Mouse (Mus musculus): ENCODE results near the gene Dusp12.

Dusp12 gene

GRCm38 (mm10) chr1:170861671-170862434 is 23.5 kb downstream of the Dusp12 start:
- no peak for DNase-seq

- no peak for DNase-seq
These were observed 26.5 kb downstream of the Dusp12 start for GRCm38 (mm10) chr1:170858872-170859271.

GRCm38 (mm10) chr1:170857369-170857768 is 28.0 kb downstream of the Dusp12 start:
- peak; percentile 24 to 42 for DNase-seq

- DNase-seq = no peak
These were observed 30.1 kb downstream of the Dusp12 start for GRCm38 (mm10) chr1:170855056-170855760.

GRCm38 (mm10) chr1:170853604-170854003 is 31.7 kb downstream of the Dusp12 start:
- no peak for DNase-seq

- DNase-seq = no peak
These were observed 34.4 kb downstream of the Dusp12 start for GRCm38 (mm10) chr1:170850637-170851624.

GRCm38 (mm10) chr1:170850007-170850406 is 35.3 kb downstream of the Dusp12 start:
- DNase-seq = no peak

- DNase-seq = peak; percentile 20 to 37
These were observed 39.7 kb downstream of the Dusp12 start for GRCm38 (mm10) chr1:170845448-170846307.

- DNase-seq = peak; percentile 24 to 38
These were observed 41.0 kb downstream of the Dusp12 start for GRCm38 (mm10) chr1:170844380-170844779.

GRCm38 (mm10) chr1:170839685-170840084 is 45.7 kb downstream of the Dusp12 start:
- peak; percentile 18 to 45 for DNase-seq

- DNase-seq = peak; percentile 44 to 69
These were observed 50.6 kb downstream of the Dusp12 start for GRCm38 (mm10) chr1:170834756-170835155.

- DNase-seq = no peak
These were observed 55.6 kb downstream of the Dusp12 start for GRCm38 (mm10) chr1:170829781-170830180.

- DNase-seq = no peak
These were observed 56.0 kb downstream of the Dusp12 start for GRCm38 (mm10) chr1:170829344-170829743.
